Mouse (Mus musculus) retina, postnatal 7 days (tissue): ENCODE data around the gene Fbxo28.

Experiments
- DNase-seq: peaks from one replicate; pipeline ENCODE4 v3.0.0-alpha.2; 2012; ENCODE audit warnings: low read depth, low spot score

The Fbxo28 gene

GRCm38 (mm10) chr1:182288601-182289000, 52.8 kb downstream of the Fbxo28 start:
- no peak for DNase-seq

GRCm38 (mm10) chr1:182287781-182288180, 53.6 kb downstream of the Fbxo28 start:
- DNase-seq: no peak

- DNase-seq: no peak
These were observed 56.6 kb downstream of the Fbxo28 start for GRCm38 (mm10) chr1:182284795-182285194.

- DNase-seq: peak; percentile 32
These were observed 58.2 kb downstream of the Fbxo28 start for GRCm38 (mm10) chr1:182283231-182283630.

- DNase-seq: peak; percentile 76
These were observed 59.0 kb downstream of the Fbxo28 start, which contains the start of gene Degs1 for GRCm38 (mm10) chr1:182282091-182283075. Gene Degs1 (minus strand): TSS chr1:182282804.

- no peak for DNase-seq
These were observed 60.1 kb downstream of the Fbxo28 start for GRCm38 (mm10) chr1:182281251-182281711.

GRCm38 (mm10) chr1:182280577-182280976, 60.9 kb downstream of the Fbxo28 start:
- no peak for DNase-seq

- DNase-seq: no peak
These were observed 61.4 kb downstream of the Fbxo28 start for GRCm38 (mm10) chr1:182280046-182280445.

- no peak for DNase-seq
These were observed 62.0 kb downstream of the Fbxo28 start for GRCm38 (mm10) chr1:182279436-182279835.

- DNase-seq: no peak
These were observed 66.3 kb downstream of the Fbxo28 start for GRCm38 (mm10) chr1:182275109-182275508.

GRCm38 (mm10) chr1:182271632-182272031, 69.8 kb downstream of the Fbxo28 start:
- DNase-seq: no peak

GRCm38 (mm10) chr1:182271130-182271529, 70.3 kb downstream of the Fbxo28 start:
- DNase-seq: no peak

GRCm38 (mm10) chr1:182268317-182268716, 73.1 kb downstream of the Fbxo28 start:
- no peak for DNase-seq

- DNase-seq: no peak
These were observed 75.4 kb downstream of the Fbxo28 start for GRCm38 (mm10) chr1:182266028-182266525.
